Mouse (Mus musculus) liver (tissue): ENCODE data around the gene Ano4.

ENCODE experiments used
- DNase-seq: peaks from one replicate; pipeline ENCODE4 v3.0.0-alpha.2; 2020; ENCODE audit warnings: mixed read lengths

Ano4 gene

DNA sequence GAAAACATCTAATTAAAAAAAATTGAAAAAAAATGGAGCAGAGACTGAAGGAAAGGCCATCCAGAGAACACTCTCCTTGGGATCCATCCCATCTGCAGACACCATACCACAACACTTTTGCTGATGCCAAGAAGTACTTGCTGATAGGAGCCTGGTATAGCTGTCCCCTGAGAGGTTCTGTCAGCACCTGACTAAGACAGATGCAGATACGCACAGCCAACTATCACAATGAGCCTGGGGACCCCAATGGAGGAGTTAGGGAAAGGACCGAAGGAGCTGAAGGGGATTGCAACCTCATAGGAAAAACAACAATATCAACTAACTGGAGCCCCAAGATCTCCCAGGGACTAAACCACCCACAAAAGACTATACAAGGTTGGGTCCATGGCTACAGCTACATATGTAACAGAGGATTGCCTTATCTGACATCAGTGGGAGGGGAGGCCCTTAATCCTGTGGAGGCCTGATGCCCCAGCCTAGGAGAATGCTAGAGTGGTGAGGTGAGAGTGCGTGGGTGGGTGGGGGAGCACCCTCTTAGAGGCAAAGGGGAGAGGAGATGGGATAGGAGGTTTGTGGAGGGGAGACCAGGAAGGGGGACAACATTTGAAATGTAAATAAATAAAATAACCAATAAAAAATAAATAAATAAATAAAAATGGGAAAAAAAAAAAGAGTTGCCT is 71.4 kb downstream of the Ano4 start:
- no peak for DNase-seq

GRCm38 (mm10) chr10:89267312-89267711 is 77.2 kb downstream of the Ano4 start:
- DNase-seq, result no peak

GRCm38 (mm10) chr10:89263396-89263795 is 81.2 kb downstream of the Ano4 start:
- DNase-seq, result no peak

DNA sequence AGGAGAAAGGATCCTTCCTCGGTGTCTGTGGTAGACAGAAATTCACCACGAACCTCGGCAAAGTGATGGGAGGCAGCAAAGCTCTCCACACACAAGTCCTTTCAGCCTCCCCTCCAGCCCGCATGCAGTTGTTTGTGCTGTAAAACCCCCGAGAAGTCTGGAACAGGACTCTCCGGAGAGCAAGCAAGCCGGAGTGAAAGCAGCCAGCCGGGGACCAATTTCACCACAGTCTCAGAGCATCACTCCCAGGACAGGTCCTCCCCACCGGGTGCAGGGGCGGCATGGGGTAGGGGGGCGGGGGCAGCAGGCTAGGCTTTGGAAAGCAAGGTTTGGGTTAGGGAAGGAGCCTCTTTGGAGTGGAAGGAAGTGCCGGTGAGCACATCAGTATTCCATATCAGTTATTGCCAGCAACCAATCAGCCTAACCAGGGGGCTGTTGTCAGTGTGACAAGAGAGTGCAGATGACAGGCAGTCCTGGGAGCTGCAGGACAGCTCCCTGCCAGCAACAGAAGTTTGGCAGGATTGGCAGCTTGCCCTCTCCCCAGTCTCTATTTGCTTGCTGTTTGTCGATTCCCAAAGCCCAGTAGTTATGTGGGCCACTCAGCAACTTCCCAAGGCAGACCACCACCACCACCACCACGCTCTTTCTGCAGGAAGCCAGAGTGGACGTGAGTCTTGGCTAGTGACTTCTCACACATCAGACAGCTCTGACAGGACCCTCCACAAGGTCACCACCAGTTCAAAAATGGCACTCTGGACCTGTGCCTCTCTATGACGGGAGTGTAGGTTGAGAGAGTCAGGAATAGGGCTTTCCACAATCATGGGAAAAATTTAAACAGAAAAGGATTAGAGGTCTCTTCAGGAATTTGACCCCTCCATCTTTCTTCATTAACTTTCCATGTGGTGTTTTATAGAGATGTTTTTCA is 86.8 kb downstream of the Ano4 start:
- no peak for DNase-seq

DNA sequence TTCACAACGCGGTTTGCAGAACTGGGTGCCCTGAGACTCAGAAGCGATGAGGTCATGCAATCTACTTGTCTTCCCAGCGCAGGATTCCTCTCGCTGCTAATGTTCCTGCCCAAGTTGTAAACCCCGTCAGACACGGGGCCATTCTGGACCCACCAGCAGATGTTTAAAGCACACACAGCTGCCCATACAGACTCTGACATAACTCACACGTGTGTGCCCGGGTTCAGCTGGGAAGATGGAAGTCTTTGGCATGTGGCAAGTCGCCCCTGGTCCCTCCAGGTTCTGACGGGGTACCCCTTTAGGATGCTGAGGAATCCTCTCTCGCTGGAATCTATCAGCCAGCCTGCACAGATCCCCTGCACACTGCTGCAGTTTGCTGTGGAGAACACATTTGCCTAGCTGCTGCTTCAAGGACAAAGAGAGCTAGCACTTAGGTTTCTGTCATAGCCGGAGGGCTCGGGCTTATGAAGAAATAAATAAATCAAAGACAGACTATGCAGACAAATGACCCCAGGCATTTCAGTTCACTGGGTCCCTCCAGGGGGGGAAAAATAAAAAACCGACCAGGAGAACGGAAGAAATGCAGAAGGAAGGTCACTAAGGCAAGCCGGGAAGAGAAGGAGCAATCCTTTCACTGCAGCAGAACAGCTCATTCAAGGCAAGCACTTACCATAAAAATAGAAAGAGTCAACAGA is 87.7 kb downstream of the Ano4 start:
- DNase-seq, result no peak

DNA sequence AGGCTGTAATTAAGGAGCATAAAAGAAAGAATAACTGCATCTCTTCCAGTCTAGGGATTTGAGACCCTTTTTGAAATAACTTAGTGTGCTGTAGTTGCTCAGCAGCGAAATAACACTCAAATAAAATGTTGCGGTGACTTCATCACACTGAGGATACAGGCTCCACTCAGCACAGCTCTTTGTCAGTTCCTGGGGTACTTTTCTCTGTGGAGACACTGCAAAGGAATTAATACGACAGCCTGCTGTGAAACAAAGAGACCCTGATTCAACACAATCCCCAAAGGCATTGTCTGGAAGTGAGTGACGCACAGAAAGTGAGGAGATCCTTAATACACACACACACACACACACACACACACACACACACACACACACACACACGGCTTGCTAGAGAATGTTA is 89.8 kb downstream of the Ano4 start:
- no peak for DNase-seq

DNA sequence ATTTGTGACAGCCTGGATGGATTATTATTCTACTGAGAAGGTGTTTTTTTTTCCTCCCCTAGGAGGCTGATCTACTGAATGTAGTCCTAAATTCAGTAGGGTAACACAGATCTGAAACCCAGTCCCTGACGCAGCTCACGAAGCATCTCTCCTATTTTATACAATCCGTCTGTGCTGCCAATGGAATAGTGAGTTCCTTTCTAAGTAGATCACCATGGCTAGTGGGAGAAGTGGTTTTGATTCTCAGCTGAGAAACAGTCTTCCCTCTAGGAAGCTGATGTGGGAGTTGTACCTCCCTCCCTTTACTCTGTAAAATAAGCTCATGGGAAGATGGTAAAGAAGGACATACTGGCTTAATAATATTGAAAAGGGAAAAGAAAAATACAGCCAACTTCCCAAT is 90.8 kb downstream of the Ano4 start:
- no peak for DNase-seq

DNA sequence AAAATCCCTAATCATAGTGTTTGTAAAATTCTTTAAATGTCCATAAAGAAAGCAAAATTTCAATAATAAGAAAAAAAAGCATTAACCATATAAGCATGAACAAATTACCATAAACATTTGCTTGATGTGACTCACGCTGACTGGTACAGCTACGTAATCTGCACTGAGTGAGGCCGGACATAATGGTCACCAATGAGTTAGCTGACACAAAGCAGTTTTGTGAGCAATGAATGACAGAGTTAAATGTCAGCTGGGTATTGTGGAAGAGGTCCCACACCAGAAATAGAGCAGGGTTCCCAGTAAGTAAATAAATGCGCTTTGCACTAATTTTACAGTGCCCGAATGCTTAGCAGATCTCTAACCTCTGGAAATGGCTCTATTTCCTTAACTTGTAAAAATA is 91.9 kb downstream of the Ano4 start:
- DNase-seq, result no peak

- DNase-seq, result no peak
These were observed 100.8 kb downstream of the Ano4 start for GRCm38 (mm10) chr10:89243808-89244207.

DNA sequence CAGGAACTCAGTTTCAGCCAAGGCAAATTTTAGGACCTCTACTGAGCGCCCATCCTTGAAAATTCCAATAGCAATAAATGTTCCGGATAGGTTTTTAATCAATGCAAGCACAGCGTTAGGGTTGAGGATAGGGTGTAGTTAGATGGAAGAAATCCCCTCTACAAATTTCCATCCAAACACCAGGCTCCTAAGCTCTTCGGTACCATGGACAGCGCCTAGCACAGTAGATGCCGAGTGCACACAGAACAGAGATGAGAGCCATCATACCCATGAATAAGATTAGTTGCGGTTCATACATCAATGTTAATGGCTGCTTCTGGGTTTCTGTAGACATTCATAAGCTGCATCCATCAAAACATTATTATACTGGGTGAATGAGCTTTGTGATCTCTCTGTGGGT is 120.0 kb downstream of the Ano4 start:
- DNase-seq, result peak; percentile 39

DNA sequence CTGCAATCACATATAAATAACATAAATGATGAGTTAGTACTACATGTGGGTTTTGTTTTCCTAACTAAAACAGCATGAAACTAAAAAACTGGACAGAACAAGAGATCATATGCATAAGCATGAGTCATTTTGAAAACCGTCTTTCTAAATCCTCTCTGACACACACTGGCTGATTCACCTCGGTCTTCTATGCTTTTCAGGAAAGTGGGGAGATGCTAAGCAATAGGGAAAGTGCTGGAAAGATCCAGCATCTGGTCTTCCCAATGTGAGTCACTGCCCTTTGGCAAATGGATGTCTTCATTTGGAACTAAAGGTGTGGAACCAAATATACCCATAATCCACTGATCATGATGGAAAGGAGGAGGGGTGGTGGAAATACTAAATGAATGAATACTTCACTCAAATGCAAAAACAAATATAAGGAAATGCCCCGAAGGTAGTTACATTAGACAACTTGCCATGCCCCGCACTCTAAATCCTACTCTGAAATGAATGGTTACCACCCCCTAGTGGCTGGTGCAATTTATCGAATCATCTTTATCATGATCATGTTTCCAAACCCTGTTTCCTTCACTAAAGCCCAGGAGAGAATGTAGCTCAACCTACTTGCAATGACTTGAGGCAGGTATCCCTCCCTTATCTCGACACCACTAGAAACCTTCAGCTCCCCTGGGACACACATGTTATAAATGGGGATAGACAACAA is 122.1 kb downstream of the Ano4 start:
- no peak for DNase-seq

DNA sequence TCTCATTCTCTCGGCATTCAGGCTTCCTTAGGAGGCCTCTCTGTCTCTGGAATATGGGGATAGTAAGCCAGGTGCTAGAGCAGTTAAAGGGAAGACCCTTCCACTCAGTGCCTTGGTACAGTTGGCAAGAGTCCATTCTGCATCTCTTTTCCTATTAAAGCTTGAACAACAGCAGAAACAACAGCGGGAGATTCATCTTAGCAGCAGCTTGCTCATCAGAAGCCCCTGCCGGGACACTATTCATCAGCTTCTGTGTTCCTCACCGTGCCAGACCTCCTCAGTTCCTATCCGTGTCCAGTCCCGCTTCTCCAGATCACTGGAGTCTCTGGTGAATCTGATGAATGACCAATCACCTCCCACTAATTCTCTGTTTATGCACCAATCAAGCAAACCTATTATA is 128.5 kb downstream of the Ano4 start:
- DNase-seq, result no peak

DNA sequence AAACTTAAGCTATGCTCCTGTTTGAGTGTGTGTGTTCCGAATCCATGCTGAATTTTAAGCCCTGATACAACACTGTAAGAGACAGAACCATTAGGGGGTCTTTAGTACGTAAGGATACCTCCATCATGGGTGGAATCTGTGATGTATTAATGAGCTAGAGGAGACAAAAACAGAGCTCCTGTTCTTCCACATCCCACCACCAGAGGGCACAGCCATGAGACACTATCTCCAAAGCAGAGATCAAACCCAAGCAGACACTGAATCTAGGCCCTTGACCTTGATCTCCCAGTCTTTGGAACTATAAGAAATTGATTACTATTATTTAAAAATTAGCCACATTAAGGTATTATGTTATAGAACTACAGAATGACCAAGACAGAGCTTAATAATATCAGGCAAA is 138.7 kb downstream of the Ano4 start:
- peak; percentile 4 for DNase-seq

- DNase-seq, result no peak
These were observed 148.1 kb downstream of the Ano4 start for GRCm38 (mm10) chr10:89196444-89196843.

DNA sequence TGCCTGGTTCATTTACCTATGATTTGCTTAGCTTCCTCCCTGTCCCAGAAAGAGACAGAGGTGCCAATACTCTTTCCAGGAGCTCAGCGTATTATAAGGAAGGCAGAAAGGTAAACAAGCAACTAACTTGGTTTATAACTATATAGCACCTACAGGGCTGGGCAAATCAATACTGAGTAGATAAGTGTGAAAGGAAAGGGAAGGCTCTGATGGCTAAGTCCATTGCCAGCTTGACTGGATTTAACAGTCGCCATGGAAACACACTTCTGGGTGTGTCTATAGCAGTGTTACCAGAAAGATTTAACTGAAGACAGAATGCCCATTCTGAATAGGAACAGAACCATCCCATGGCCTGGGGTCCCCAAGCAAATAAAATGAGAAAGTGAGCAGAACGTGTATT is 149.5 kb downstream of the Ano4 start:
- no peak for DNase-seq

DNA sequence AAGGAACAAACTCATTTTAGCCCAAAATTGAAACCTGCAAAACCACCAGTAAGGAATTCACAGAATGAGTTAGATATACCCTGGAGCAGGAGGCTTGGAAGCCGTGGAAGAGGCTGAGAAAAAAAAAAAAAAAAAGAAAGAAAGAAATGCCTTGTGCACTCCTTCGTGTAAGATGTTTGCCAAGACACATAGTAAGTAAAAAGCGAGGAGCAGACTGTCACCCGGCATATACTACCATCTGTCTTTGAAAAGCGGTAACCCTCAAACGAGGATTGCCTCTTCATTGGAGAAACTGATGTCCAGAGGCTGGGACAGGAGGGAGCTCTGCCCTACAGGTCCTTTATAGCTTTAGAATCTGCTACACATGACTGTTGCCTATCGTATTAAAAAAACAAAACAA is 150.1 kb downstream of the Ano4 start:
- no peak for DNase-seq

- DNase-seq, result no peak
These were observed 166.6 kb downstream of the Ano4 start for GRCm38 (mm10) chr10:89177921-89178320.

DNA sequence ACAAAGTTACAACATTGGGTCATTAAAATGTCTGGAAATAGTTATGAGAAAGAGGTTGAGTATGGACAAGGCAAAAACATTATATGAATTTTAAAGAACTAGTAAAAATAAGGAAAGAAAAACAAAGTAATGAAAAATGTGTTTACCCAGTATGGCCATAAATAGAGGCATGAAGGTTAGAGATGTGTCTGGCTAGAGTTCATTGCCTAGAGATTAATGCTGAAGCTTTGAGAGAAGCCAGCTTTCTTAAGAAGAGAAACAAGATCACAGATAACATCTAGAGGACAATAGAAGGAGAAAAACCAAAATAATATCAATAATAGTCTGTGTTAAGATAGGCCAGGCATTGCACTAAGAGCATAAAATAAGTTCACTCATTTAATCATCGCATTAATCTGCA is 180.0 kb downstream of the Ano4 start:
- no peak for DNase-seq

GRCm38 (mm10) chr10:89155502-89155901 is 189.1 kb downstream of the Ano4 start:
- no peak for DNase-seq

DNA sequence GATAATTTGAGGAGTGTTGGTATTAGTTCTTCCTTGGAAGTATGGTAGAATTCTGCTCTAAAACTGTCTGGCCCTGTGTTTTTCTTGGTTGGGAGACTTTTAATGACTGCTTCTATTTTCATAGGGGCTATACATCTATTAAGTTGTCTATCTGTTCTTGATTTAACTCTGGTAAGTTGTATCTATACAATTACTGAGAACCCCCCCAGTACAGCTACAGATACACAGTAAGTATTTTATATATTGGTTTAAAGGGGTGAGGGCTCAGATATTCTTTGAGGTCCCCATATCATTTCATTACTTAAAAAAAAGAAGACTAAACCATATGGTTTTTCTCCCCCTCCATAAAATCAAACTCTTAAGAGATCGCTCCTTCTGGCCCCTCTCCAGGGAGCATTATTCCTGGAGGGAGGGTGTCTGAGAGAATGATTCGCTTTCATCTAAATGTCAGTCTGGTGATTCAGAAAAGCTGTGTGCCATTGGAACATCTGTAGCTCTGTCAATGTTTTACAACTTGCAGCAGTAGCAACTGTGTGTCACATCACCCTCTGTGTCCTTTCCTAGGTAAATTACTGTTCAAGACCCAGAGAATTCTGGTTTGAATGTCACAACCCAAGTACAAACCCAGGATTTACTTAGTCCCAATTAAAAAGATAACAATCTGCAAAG is 189.6 kb downstream of the Ano4 start:
- DNase-seq, result no peak

DNA sequence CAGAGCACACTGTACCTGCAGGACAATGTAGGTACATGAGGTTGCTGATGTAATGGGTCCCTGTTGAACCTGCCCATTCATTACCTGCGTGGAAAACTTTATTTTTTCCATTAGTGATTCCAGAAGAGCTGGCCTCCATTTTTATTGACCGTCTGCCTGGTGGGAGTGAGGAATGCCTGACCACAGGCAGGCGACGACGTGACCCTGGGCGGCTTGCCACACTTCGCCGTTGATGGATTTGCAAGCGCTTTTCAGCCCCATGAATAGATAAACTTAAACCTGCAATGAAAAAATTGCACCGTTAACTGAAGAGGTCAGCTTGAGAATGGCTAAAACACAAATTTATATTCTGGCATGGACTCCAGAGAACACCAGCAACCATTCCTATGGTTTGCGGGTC is 195.4 kb downstream of the Ano4 start:
- no peak for DNase-seq

GRCm38 (mm10) chr10:89121391-89121790 is 223.2 kb downstream of the Ano4 start:
- no peak for DNase-seq

- DNase-seq, result no peak
These were observed 230.2 kb downstream of the Ano4 start for GRCm38 (mm10) chr10:89114381-89114780.
